Comparison of ENCODE assay signal across 8 mouse cellular contexts in genomic region chr11:70220731-70221602, GRCm38 (mm10). TPM values are rescaled to one million over a fixed set of nuclear protein-coding genes. Genes with fewer than 3 reads are reported as not detected.
DNase-seq lines count a peak whose midpoint lies in the region; ATAC-seq lines count a peak whose summit lies in the region.

Gene Slc16a13, minus strand, starts transcription at chr11:70221064.

- H3K9me3 ChIP-seq in intestine, embryonic 14.5 days (ENCODE audit: control insufficient read depth, low read length) = no peaks in the 10 kb centered on the region

- H3K4me2 ChIP-seq in intestine, embryonic 14.5 days (ENCODE audit: low read length) = peak within 1 kb of the TSS; percentile 96

- peak within 1 kb of the TSS; percentile 55 for H3K4me3 ChIP-seq in intestine, embryonic 14.5 days (ENCODE audit: low read depth, low read length)

- H3K36me3 ChIP-seq in intestine, embryonic 14.5 days (ENCODE audit: control insufficient read depth, insufficient read depth, low read length) = peaks cover 13% of the 10 kb centered on the region; the same call in 1 of the 2 replicates

- peak; percentile 96 for DNase-seq in adrenal gland, adult 2 months
- peak; percentile 97 for DNase-seq in embryo, embryonic 11 days
- peak; percentile 87 for DNase-seq in gastrocnemius, postnatal 25 days
- peak; percentile 92 for DNase-seq in intestine, embryonic 14.5 days (ENCODE audit: low spot score)
- DNase-seq in left cerebral cortex, postnatal 10 days (ENCODE audit: extremely low spot score in 1 of 2, low spot score in 2 of 2) = peak; percentile 95 to 98
- DNase-seq in right cerebral cortex, postnatal 14 days = peak; percentile 94
- DNase-seq in urinary bladder, postnatal 25 days (ENCODE audit: low spot score) = peak; percentile 85

- H3K27me3 ChIP-seq in intestine, embryonic 14.5 days (replicated peaks; ENCODE audit: control insufficient read depth, insufficient read depth, low read length) = peaks cover 26% of the 10 kb centered on the region

- peak; percentile 92 for ATAC-seq in intestine, embryonic 14.5 days (replicated peaks; ENCODE audit: low FRiP score, low TSS enrichment, low read depth)
- ATAC-seq in megakaryocyte progenitor cell, adult 5-6 weeks (replicated peaks; ENCODE audit: poor library complexity) = peak; percentile 79

- H3K27ac ChIP-seq in intestine, embryonic 14.5 days (ENCODE audit: low read depth) = peak within 1 kb of the TSS; percentile 87

- intact Hi-C loops in left cerebral cortex, postnatal 10 days (cut with DNase I) = no loop called here

- H3K9ac ChIP-seq in intestine, embryonic 14.5 days (ENCODE audit: low read length) = peak within 1 kb of the TSS; percentile 64

- under 1% methylated on average over 28 of the region's 28 CpGs for WGBS in intestine, embryonic 14.5 days

- peaks cover 5% of the 10 kb centered on the region; the same call in 1 of the 2 replicates for H3K4me1 ChIP-seq in intestine, embryonic 14.5 days (replicated peaks; ENCODE audit: control insufficient read depth, insufficient read depth, low read length)

RNA-seq across cellular contexts. Expression of gene Slc16a13, which starts in this region (rescaled TPM):
- 1 to 10 TPM; 2.7 to 3.7 TPM for total RNA-seq in adrenal gland, adult 2 months (2021)
- polyA plus RNA-seq in adrenal gland, adult 2 months (2012; rRNA removed) = 5.0 and 5.6 TPM in 2 replicates
- total RNA-seq in gastrocnemius, postnatal 25 days (2021) = under 1 TPM; 0.10 to 0.88 TPM
- 13.6 and 14.1 TPM in 2 replicates for polyA plus RNA-seq in intestine, embryonic 14.5 days (2014; fragmentation: Nextera tagmentation; extraction: Ambion mirVana)
- total RNA-seq in left cerebral cortex, postnatal 10 days (2021) = 10 to 100 TPM in 1 of 2 experiments, 1 to 10 TPM in 1; 8.9 to 10.6 TPM
- 4.4 and 7.0 TPM in 2 replicates for total RNA-seq in megakaryocyte progenitor cell, adult 5-6 weeks (2015)
- 2.5 and 4.6 TPM in 2 replicates for total RNA-seq in megakaryocyte progenitor cell, adult 5-6 weeks (2017)

Comparison
In these comparisons a context has a peak if more than half of its experiments do, and no peak if none do; other contexts are left out.
1. Peak in every context shown above with its lines: DNase-seq, ATAC-seq, H3K4me3 ChIP-seq and H3K27ac ChIP-seq.
2. Peak in DNase-seq in gastrocnemius, postnatal 25 days; RNA of the gene not detected or under 1 TPM.